Mouse (Mus musculus) liver, embryonic 12.5 days (tissue): ENCODE measurements at regions not wholly inside any gene's neighbourhood (a gene's known extent, or its start where the extent isn't known, plus 50 kb on each side); places are given as distances from the start of the nearest gene placed in this dataset.
A peak's percentile ranks its signal among the peaks of the same experiment; 100 is the strongest.

Experiments used
- ATAC-seq: fragments of 200-750 bp; cut with Nextera tagmentation; 2 replicates; pipeline ENCODE4 v1.8.0; 2017; ENCODE audit warnings: moderate number of reproducible peaks, mild to moderate bottlenecking, moderate library complexity
- H3K27ac ChIP-seq: fragments of 300-500 bp; sonication (generic); 2 replicates; pipeline ENCODE4 v1.5.1; 2016; ENCODE audit warnings: mild to moderate bottlenecking
- H3K27me3 ChIP-seq: fragments of 300-500 bp; sonication (generic); replicated peaks from 2 replicates; pipeline ENCODE4 v1.6.1; 2016; ENCODE audit warnings: mild to moderate bottlenecking, moderate library complexity
- H3K36me3 ChIP-seq: fragments of 300-500 bp; sonication (generic); 2 replicates; pipeline ENCODE4 v1.6.1; 2016; ENCODE audit warnings: mild to moderate bottlenecking, moderate library complexity
- H3K4me1 ChIP-seq: fragments of 300-500 bp; sonication (generic); 2 replicates; pipeline ENCODE4 v1.6.1; 2016
- H3K4me2 ChIP-seq: fragments of 300-500 bp; sonication (generic); 2 replicates; pipeline ENCODE4 v1.6.1; 2016; ENCODE audit warnings: mild to moderate bottlenecking, moderate library complexity
- H3K4me3 ChIP-seq: fragments of 300-500 bp; sonication (generic); 2 replicates; pipeline ENCODE4 v1.5.1; 2016; ENCODE audit warnings: mild to moderate bottlenecking, moderate library complexity
- H3K9ac ChIP-seq: fragments of 300-500 bp; sonication (generic); 2 replicates; pipeline ENCODE4 v1.6.1; 2016; ENCODE audit warnings: mild to moderate bottlenecking, moderate library complexity
- H3K9me3 ChIP-seq: fragments of 300-500 bp; sonication (generic); replicated peaks from 2 replicates; pipeline ENCODE4 v1.6.1; 2016; ENCODE audit warnings: mild to moderate bottlenecking, moderate library complexity
- WGBS: fragments of 180-500 bp; shearing (Covaris S2); methylation state at CpG from one replicate; pipeline ENCODE4 v1.1.7; 2016; ENCODE audit not compliant: insufficient replicate concordance; 5-methylcytosine and 5-hydroxymethylcytosine counted together

DNA sequence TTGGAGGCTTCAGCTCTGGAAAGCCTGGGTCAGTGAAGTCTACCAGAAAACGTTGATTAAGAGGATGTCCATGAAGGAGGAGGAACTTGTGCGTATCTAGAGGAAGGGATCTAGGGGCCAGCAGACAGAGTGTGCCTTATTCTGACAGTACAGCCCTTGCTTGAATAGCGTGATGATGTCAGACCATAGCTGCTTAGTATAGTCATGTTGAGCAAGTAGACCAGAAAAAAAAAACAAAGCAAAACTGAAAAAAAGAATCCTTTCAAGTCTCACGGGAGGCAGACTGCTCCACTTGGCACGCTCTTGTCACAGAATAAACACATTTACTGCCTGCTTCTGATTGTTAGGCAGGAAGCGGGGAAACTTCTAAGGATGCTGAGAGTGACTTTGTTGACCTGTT, 290.7 kb downstream of the Rngtt start:
- Histone ChIP-seq H3K9ac (no peak overlapping the region), H3K4me3 (no peak overlapping the region), H3K27me3 (no peaks in the 10 kb centered on the region), H3K4me2 (no peak overlapping the region), H3K4me1 (no peaks in the 10 kb centered on the region), H3K27ac (no peak overlapping the region), H3K9me3 (no peaks in the 10 kb centered on the region), H3K36me3 (no peaks in the 10 kb centered on the region)
- WGBS: 54% methylated on average over 6 of the region's 6 CpGs
- no peak for ATAC-seq

DNA sequence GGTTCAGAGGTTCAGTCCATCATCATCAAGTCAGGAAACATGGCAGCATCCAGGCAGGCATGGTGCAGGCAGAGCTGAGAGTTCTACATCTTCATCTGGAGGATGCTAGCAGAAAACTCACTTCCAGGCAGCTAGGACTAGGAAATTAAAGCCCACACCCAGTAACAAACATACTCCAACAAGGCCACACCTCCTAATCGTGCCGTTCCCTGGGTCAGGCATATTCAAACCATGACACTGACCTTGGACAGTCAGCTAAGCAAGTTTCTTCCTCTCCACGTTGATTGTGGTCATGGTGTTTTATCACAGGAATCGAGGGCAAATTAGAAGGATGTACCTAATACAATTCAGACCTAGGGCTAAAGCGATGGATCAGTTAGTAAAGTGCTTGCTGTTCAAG, 294.5 kb downstream of the Rngtt start:
- Histone ChIP-seq H3K36me3 (no peaks in the 10 kb centered on the region), H3K4me3 (no peak overlapping the region), H3K9ac (no peak overlapping the region), H3K4me1 (no peaks in the 10 kb centered on the region), H3K27me3 (no peaks in the 10 kb centered on the region), H3K9me3 (no peaks in the 10 kb centered on the region), H3K27ac (no peak overlapping the region), H3K4me2 (no peak overlapping the region)
- no peak for ATAC-seq
- 73% methylated on average over 5 of the region's 5 CpGs for WGBS

DNA sequence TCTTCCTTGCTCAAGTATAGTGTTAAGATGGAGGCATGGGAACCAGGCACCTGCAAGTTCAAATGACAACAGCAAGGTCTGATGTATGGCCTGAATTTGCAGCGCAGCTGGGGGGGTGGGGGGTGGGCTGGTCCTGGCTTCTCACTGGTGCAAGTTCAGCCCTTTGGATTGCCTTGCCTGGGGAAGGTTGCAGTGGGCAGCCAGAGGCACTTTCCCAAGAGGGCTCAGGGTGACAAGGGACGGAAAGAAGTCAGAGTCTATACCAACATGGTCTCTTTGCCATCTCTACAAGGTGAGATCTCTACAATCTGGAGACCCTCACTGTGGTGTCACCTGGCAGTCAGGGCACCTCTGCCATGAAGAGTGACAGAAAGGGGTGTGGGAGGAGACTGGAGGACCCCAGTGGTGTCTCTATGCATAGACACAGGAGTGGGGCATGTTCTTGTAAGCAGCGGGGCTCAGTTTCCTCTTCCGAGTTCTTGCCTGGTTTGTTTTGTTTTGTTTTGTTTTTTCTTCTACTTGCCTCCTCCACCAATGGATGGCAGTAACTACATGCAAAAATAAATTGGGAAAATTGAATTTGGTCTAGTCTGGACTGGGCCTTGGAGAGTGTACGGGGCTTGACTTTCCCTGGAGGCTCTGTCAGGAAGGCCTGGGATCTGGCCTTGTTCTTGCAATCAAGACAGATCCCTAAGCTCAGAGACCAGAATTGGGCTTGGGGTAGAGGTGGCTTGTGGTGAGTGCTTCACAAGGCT, 284.4 kb upstream of the Cnr1 start:
- Histone ChIP-seq H3K4me3 (no peak overlapping the region), H3K9me3 (no peaks in the 10 kb centered on the region), H3K4me1 (no peaks in the 10 kb centered on the region), H3K36me3 (no peaks in the 10 kb centered on the region), H3K27ac (no peak overlapping the region), H3K27me3 (no peaks in the 10 kb centered on the region), H3K9ac (no peak overlapping the region), H3K4me2 (no peak overlapping the region)
- ATAC-seq: no peak
- 74% methylated on average over 5 of the region's 5 CpGs for WGBS

DNA sequence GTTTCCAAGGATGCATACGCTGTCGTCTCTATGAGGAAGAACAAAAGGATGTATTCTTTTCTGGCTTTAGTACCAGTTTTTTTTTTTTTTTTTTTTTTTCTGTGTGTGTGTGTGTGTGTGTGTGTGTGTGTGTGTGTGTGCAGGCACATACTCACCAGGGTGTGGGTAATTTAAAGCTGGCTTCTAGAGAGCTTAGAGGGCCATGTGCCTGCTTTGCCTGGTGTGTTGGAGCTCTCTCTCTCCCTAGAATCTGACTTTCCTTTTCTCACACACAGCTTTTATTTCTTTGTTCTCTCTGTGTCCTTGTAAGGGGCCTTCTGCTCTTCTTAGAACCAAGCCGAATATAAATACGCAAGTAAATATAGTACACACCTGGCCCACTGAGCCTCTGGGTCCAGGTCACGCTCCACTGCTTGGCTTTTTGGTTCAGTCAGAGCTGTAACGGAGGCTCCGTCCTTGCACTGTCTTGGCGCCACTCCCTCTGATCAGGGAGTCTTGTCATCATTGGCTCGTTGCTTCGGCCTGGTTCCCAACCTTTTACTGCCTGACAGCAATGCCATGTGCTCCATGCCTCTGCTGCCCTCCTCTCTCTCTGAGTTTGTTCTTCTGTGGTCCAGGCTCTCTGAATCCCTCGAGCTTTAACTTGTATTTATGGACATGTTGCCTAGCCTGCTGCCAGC, 283.7 kb upstream of the Cnr1 start:
- H3K27ac ChIP-seq: no peak overlapping the region
- H3K27me3 ChIP-seq: no peaks in the 10 kb centered on the region
- WGBS: 80% methylated on average over 11 of the region's 11 CpGs
- H3K36me3 ChIP-seq: no peaks in the 10 kb centered on the region
- H3K4me3 ChIP-seq: no peak overlapping the region
- H3K9ac ChIP-seq: no peak overlapping the region
- no peak for ATAC-seq
- H3K4me2 ChIP-seq: no peak overlapping the region
- H3K4me1 ChIP-seq: no peaks in the 10 kb centered on the region
- H3K9me3 ChIP-seq: no peaks in the 10 kb centered on the region

DNA sequence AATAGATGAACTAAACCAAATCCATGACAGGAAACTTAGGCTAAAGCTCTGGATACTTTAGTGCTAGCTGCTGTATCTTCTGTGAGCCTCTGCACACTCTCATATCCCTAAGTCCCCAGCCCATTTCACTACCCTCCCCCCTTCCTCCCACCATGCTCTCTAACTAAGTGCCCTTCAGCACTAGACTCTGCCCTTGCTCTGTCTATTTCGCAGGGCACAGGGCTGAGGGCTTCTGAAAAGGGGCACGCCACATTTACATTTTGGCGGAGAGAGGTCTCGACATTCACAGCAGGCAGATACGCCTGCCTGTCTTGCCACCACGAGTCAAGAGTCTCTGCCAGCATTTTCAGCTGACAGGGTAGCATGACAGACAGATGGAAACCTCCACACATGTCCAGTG, 282.5 kb upstream of the Cnr1 start:
- Histone ChIP-seq H3K4me1 (no peaks in the 10 kb centered on the region), H3K36me3 (no peaks in the 10 kb centered on the region), H3K4me3 (no peak overlapping the region), H3K9ac (no peak overlapping the region), H3K27me3 (no peaks in the 10 kb centered on the region), H3K9me3 (no peaks in the 10 kb centered on the region), H3K4me2 (no peak overlapping the region), H3K27ac (no peak overlapping the region)
- 72% methylated on average over 6 of the region's 6 CpGs for WGBS
- ATAC-seq: no peak

DNA sequence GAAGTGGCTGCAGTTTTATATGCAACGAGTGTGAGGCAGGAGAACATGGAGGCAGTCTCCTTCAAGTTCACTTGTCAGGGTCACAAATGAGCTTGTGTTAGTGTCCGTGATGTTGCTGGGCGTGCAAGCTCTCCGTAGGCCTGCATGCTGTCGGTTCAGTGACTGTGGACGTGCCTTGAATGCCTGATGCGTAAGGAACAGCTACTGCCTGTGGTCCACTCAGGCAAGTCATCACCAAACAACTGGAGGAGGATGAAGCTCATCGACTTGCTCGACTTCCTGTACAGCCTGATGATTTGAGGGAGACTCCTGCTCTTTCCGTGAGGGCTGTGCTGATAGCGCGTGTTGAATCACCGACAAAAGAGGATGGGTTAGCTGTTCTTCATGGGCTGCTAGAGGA, 281.9 kb upstream of the Cnr1 start:
- H3K4me2 ChIP-seq: no peak overlapping the region
- no peaks in the 10 kb centered on the region for H3K4me1 ChIP-seq
- H3K36me3 ChIP-seq: no peaks in the 10 kb centered on the region
- no peak overlapping the region for H3K4me3 ChIP-seq
- H3K9ac ChIP-seq: no peak overlapping the region
- no peaks in the 10 kb centered on the region for H3K27me3 ChIP-seq
- H3K9me3 ChIP-seq: no peaks in the 10 kb centered on the region
- no peak overlapping the region for H3K27ac ChIP-seq
- 77% methylated on average over 13 of the region's 13 CpGs for WGBS
- no peak for ATAC-seq

DNA sequence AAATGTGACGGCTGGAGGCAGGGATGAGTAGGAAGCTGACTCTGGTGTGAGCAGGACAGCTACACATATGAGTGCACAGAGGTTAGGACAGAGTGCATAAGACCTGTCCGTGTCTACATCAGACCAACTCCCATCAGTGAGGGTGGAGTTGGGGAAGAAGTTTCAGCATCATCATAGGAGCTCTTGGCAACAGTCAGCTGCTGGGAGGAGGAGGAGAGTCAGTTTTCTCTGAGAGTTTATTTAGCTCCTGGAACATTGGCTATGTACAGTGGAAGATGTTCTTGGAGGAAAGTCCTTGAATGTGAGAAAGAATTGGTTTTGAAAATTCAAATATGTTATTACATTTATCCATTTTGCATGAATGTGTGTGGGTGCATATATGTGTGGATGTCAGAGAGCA, 279.2 kb upstream of the Cnr1 start:
- WGBS: 58% methylated on average over 2 of the region's 2 CpGs
- H3K4me2 ChIP-seq: no peak overlapping the region
- H3K9me3 ChIP-seq: no peaks in the 10 kb centered on the region
- no peaks in the 10 kb centered on the region for H3K4me1 ChIP-seq
- ATAC-seq: no peak
- no peak overlapping the region for H3K27ac ChIP-seq
- no peaks in the 10 kb centered on the region for H3K36me3 ChIP-seq
- no peaks in the 10 kb centered on the region for H3K27me3 ChIP-seq
- no peak overlapping the region for H3K4me3 ChIP-seq
- H3K9ac ChIP-seq: no peak overlapping the region

DNA sequence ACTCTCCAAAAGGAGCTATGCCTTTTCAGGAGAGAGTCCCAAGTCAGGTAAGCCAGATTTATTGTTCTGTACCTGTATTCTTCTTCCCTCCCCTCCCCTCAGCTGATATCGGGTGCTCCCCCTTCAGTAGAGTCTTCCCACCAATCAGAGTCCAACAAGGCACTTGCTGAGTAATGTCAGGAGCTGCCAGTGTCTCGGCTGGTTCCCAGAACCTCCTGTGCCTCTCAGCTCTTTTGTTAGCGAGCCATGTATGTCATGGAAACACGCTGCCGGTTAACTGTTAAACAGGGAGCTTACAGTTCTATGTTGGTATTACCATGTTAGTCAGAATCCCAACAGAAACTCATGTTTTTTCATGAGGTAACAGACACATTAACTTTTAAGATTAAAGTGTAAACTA, 273.1 kb upstream of the Cnr1 start:
- Histone ChIP-seq H3K9ac (no peak overlapping the region), H3K4me1 (no peaks in the 10 kb centered on the region), H3K36me3 (no peaks in the 10 kb centered on the region), H3K4me3 (no peak overlapping the region), H3K9me3 (no peaks in the 10 kb centered on the region), H3K4me2 (no peak overlapping the region), H3K27ac (no peak overlapping the region), H3K27me3 (no peaks in the 10 kb centered on the region)
- ATAC-seq: no peak
- 66% methylated on average over 5 of the region's 5 CpGs for WGBS

DNA sequence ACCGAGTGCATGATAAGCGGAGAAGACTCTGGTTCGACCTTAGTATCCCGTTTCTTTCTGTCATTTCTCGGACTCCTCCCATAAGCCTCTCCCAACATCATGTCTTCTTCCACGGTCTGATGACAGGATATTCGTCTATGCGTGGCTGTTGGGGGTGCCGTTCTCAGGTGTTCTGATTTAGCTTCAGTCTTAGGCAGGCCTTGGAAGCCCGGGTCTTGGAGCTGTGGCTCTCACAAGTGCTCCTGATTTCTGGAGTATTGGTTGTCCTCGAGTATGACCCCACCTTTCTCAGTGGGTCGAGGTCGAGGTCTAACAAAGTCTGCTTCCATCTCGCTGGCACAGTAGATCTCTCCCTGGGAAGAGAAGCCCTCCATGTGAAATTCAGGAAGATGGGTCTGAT, 264.6 kb upstream of the Cnr1 start:
- Histone ChIP-seq H3K4me3 (no peak overlapping the region), H3K36me3 (no peaks in the 10 kb centered on the region), H3K27me3 (no peaks in the 10 kb centered on the region), H3K4me2 (no peak overlapping the region), H3K27ac (no peak overlapping the region), H3K9me3 (no peaks in the 10 kb centered on the region), H3K9ac (no peak overlapping the region), H3K4me1 (peaks cover 38% of the 10 kb centered on the region)
- ATAC-seq: no peak
- 72% methylated on average over 14 of the region's 14 CpGs for WGBS

DNA sequence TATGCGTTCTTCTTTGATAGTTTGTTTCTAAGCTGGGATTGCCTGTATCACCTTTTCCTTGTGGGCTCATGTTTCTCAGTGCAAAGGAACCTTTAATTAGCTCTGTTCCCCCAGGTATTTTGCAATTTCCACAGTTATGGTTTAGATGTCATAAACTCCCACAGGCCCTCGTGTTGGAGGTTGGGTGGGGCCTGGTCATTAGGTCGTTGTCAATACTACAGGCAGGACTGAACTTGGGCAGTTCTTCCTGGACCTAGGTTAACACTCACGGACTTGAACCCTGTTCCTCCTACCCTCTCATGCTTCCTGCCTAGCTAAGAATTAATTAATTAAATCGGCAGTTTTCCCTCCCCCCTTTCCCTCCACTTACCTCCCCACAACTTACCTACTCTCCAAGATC, 263.8 kb upstream of the Cnr1 start:
- Histone ChIP-seq H3K27ac (no peak overlapping the region), H3K4me3 (no peak overlapping the region), H3K27me3 (no peaks in the 10 kb centered on the region), H3K4me1 (peaks cover 39% of the 10 kb centered on the region), H3K9me3 (no peaks in the 10 kb centered on the region), H3K9ac (no peak overlapping the region), H3K4me2 (no peak overlapping the region), H3K36me3 (no peaks in the 10 kb centered on the region)
- ATAC-seq: no peak
- 63% methylated on average over 5 of the region's 5 CpGs for WGBS

DNA sequence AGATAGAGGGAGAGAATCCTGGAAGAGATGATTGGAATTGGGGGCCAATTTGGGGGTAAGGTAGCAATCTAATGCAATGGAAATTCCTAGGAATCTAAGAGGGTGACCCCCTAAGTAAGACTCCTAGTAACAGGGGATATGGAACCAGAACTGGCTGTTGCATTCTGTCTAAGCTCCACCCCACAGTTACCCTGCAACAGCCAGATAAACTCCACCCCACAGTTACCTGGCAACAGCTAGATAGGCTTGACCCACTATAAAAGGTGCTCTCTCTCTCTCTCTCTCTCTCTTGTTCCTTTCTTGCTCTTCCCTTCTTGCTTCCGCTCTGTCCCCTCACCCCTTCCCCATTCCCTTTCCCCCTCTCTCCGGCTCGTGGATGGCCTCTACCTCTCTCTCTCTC, 262.5 kb upstream of the Cnr1 start:
- H3K4me3 ChIP-seq: no peak overlapping the region; the same call in 1 of the 2 replicates
- H3K27me3 ChIP-seq: no peaks in the 10 kb centered on the region
- ATAC-seq: peak; percentile 96
- WGBS: 63% methylated on average over 3 of the region's 3 CpGs
- H3K9me3 ChIP-seq: no peaks in the 10 kb centered on the region
- peak overlapping the region; percentile 57 for H3K4me2 ChIP-seq
- H3K4me1 ChIP-seq: peaks cover 39% of the 10 kb centered on the region
- H3K9ac ChIP-seq: 0 out of 2 replicates have a peak overlapping the region, but pooled peaks have one; percentile 39
- H3K36me3 ChIP-seq: no peaks in the 10 kb centered on the region
- no peak overlapping the region; the same call in 1 of the 2 replicates for H3K27ac ChIP-seq

DNA sequence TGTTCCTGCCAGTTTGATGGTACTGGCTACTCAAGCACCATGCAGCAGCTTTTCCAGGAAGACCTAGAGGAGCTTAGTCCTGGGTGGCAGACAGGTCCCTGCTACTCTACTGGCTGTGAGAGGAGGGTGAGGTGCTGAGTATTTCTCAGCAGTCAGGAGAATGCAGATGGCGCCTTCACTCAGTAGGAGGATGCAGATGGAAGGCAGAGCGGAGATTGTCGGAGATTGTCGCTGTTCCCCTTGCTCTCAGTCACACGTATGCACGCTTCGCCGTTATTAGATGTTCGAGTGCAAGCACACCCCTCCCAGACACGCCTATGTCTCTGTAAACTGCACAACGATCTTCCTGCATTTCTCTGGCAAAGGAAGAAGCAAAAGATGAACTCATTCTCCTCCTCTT, 261.4 kb upstream of the Cnr1 start:
- peak overlapping the region; percentile 57 for H3K4me2 ChIP-seq
- H3K4me3 ChIP-seq: no peak overlapping the region
- 69% methylated on average over 11 of the region's 11 CpGs for WGBS

More for the DNA sequence above, 261.4 kb upstream of the Cnr1 start:
- ATAC-seq: no peak
- peaks cover 39% of the 10 kb centered on the region for H3K4me1 ChIP-seq
- H3K27me3 ChIP-seq: no peaks in the 10 kb centered on the region
- H3K36me3 ChIP-seq: no peaks in the 10 kb centered on the region
- no peaks in the 10 kb centered on the region for H3K9me3 ChIP-seq
- H3K9ac ChIP-seq: no peak overlapping the region
- H3K27ac ChIP-seq: peak overlapping the region; percentile 65
